Mouse (Mus musculus): ENCODE results near the gene Zfp961. TPM values are rescaled to one million over a fixed set of nuclear protein-coding genes. Genes with fewer than 3 reads are reported as not detected.
A peak's percentile ranks its signal among the peaks of the same experiment; 100 is the strongest.
"Not testable (repeated sequence)": the region's sequence is repeated elsewhere in the genome, so short reads cannot be mapped to it uniquely, and the experiment has no call there.

Gene Zfp961
- total RNA-seq (2021), result 1 to 10 TPM; 2.6 to 4.0 TPM
- long read RNA-seq, experiment 1, partial matches to known transcripts, result 0 of 1 reads
- long read RNA-seq, experiment 1, other reads (novel, unspliced or antisense), result 0 of 1 reads
- long read RNA-seq, experiment 2, partial matches to known transcripts, result 0 of 2 reads
- long read RNA-seq, experiment 2, other reads (novel, unspliced or antisense), result 0 of 2 reads

DNA sequence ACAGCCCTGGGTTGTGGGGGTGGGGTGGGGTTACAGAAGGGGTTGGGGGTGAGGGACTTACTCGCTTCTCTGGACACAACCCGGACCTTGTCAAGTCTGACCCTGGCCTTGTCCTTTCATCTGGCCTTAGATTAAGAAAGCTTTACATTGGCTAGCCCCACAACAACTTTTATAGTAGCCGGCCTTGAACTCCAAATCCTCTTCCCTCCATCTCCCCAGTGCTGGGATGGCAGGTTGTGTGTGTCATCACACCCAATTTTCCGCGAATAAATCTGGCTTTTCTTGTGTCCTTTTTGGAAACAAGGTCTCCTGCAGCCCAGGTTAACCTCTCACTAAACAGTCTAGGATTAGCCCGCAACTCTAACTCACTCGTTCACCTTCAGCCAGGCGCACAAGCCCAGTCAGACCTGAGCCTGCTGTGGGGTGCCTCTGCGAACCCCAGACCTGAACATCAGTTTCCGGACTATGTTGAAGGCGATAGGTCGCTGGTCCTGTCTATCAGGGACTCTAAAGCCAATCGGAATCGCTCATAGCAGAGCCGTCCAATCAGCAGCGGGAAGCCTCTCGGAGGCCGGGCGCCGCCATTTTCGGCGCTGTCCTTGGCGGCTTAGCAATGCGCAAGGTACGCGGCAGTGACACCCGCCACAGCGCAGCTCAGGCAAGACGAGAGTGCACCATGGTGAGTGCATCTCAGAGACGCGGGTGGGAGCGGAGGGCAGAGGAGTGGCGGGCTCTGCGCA lies at the start of gene Zfp961:
TSS of gene Zfp961 (plus strand) at position 557 of the 740 bp plus-strand sequence.
- DNase-seq (ENCODE audit: low spot score), result peak; percentile 98

DNA sequence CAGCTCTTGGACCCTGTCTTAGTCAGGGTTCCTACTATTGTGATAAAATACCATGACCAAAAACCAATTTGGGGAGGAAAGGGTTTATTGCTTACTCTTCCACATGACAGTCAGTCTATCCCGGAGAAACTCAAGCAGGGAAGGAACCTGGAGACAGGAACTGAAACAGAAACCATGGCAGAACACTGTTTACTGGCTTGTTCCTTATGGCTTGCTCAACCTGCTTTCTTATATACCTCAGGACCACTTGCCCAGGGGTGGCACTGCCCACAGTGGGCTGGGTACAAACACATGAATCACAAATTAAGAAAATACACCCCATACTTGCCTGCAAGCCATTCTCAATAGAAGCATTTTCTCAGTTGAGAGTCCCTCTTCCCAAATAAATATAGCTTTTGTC lies 47.8 kb upstream of the Zfp961 start:
- not testable (repeated sequence) for DNase-seq (ENCODE audit: low spot score)

DNA sequence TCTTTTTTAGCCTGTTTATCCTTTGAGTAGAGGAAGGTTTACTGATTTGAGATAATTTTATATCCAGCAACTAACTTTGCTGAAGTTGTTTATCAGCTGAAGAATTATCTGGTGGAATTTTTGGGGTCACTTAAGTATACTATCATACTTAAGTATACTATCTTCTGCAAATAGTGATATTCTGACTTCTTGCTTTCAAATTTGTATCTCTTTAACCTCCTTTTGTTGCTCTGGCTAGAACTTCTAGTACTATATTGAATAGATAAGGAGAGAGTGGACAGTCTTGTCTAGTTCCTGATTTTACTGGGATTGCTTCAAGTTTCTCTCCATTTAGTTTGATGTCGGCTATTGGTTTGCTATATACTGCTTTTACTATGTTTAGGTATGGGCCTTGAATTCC lies 44.0 kb upstream of the Zfp961 start:
- no peak for DNase-seq (ENCODE audit: low spot score)

DNA sequence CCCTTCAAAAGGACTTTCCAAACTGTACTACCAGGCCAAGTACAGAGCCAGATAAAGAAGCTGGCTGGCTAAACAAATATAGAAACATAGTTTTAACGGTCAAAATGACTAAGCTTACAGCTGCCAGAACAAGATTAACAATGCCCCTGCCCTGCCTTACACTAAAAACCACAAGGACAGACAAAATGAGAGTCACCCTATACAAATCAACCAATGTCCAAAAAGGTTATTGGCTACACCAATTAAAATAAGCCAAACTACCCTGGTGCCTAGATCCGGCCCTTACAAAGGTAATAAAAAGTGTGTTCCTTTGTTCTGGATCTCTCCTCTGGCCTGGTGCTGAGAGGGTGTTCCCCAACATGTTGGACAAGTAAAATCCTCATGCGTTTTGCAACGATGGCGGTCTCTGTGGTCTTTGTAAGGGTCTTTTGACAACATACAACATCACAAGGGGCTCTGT lies 43.0 kb upstream of the Zfp961 start:
- DNase-seq (ENCODE audit: low spot score), result no peak

DNA sequence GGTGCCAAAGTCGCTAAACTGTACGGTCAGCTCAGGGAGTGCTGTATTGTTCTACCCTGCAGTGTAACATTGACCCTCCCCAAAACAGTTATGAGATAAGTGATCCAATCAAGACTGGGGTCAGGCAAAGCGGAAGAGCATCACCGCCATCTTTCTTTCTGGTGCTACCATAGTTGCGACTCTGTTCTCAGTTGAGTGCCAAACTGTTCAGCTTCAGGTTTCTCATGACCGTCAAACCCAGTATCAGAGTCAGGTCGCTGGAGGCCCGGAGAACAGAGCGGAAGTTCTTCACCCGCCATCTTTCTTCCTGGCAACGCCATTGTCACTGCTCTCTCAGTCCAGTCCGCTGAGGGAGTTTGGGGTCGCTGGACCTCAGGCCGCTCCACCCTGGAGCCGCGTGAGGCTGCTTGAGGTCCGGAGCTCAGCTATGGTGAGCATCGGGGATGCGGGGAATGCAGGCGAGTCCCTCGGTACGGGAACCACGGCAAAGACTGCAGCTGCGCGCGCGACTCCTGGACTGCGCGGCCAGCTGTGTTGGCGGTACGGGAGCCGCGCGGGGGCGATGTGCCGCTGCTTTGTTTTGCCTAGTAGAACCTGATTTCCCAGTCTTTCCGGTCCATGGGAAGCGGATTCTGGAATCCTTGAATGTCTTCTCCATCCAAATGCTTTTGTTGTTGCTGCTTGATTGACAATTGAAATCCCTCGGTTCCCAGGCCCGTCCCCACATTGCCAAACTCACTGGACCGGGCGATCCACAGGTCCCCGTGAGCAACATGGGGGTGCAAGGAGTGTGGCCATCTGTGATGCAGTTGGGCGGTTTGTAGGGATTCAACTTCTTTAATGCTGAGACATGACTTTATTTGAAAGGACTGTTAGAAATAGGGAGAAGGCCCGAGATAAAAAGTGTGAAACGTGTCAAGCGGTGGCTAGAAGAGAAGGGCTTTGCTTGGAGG lies 42.3 kb upstream of the Zfp961 start, which contains the start of the genes Zfp882 and Zfp617:
TSS of gene Zfp882 (plus strand) at position 300 of the 953 bp plus-strand sequence.
TSS of gene Zfp617 (plus strand) at position 327 of the 953 bp plus-strand sequence.
- DNase-seq (ENCODE audit: low spot score), result peak; percentile 90

DNA sequence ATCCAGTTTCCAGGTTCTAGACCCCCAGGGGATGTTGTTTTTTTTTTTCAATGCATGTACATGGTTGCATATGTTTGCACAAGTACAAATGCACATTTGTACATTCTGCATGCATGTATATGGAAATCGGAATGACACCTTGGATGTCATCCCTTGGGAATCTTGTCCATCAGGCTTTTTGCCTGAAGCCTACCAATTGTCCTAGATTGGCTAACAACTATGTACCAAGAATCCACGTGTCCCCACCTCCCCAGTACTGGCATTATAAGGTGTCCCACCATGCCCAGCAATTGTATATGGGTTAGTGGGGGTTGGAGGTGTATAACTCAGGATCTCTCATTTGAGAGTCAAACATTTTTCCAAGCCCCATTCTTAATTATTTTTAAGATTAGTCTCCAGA lies 38.6 kb upstream of the Zfp961 start:
- no peak for DNase-seq (ENCODE audit: low spot score)

DNA sequence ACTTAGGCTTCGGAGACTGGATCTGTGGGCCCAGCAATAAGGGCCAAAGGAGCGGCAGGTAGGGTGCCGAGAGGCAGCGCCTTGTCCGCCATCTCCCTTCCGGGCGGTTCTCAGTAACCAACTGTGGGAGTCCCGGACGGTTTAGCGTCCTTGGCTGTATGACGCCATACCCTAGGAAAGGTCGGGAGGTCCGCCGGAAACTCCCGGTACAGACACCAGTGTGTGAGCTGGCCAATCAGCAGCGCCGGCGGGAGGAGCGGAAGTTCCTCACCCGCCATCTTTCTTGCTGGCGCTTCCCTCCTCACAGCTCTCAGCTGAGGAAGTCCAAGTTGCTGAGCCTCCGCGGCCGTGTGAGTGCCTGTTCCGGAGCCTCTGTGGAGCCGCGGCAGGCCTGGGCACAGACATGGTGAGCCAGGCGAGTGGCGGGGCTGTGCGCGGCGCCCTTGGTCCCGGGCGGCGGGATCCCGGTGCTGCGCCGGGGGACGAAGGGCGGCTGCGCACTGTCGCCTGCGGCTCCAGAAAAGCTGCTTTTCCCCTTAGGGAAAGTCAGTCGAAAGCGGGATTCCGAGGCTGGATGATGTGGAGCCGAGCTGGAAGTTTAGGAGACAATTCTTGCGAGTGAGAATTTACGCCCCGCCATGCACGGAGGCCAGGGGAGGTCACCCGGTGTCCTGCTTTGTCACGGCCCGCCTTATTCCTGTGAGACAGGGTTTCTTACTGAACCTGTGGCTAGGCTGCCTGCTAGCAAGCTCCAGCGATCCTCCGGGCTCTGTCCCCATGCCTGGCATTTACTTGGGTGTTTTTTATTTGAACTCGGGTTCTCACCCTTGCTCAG lies 28.1 kb upstream of the Zfp961 start:
- DNase-seq (ENCODE audit: low spot score), result peak; percentile 96

DNA sequence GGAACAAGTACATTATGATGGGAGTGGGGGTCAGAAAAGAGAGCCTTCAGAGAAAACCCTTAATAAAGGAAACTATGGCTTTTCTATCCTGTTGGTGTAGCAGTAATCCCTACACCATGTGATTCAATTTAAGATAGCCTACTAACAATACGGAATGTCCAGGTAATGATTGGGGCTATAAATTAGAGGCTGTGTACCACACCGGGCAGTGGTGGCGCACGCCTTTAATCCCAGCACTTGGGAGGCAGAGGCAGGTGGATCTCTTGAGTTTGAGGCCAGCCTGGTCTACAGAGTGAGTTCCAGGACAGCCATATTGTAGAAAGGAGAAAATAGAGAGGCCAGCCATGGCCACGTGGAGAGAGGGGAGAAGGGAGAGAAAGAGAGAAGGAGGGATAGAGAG lies 25.0 kb upstream of the Zfp961 start:
- no peak for DNase-seq (ENCODE audit: low spot score)

DNA sequence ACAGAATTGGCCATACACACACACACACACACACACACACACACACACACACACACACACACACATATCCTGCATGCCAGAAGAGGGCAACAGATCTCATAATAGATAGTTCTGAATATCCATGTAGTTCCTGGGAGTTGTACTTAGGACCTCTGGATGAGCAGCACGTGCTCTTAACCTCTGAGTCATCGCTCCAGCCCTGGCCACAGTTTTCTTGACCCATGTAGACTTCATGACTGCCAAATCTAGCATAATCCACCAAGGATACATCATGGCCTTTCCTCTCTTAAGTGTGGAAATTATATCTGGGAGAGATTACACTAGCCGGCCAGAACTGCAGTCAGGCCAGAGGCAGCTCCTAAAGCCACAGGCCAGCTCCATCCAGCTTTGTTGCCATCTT lies 24.3 kb upstream of the Zfp961 start:
- DNase-seq (ENCODE audit: low spot score), result no peak

DNA sequence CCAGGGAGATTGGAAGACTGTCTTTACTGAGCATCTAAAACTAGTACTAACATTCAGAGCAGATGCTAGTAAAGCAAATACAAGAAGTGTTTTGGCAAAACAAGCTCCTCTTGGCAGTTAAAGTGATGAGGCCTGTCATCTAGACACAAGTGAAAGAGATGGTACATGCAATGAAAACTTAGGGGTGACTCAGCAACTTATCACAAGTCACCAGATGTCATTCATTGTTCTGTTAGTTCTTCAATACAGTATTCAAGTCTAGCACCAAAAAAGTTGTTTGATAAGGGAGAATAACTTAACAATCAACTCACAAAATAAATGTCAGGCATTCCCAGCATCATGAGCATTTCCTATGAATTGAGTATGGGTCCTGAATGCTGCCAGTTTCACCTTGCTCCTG lies 23.1 kb upstream of the Zfp961 start:
- no peak for DNase-seq (ENCODE audit: low spot score)

DNA sequence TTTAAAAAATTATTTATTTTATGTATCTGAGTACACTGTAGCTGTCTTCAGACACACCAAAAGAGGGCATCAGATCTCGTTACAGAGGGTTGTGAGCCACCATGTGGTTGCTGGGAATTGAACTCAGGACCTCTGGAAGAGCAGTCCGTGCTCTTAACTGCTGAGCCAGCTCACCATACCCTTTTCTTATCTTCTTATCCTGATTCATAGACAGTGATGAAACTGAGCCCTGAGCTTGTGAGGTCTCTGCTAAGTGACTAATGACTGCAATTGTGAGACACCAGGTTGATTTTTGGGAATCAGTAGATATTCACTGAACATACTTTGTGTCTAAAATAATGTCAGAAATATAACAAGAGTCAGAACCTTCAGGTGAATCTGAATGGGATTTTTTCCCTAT lies 12.8 kb upstream of the Zfp961 start:
- DNase-seq (ENCODE audit: low spot score), result not testable (repeated sequence)

DNA sequence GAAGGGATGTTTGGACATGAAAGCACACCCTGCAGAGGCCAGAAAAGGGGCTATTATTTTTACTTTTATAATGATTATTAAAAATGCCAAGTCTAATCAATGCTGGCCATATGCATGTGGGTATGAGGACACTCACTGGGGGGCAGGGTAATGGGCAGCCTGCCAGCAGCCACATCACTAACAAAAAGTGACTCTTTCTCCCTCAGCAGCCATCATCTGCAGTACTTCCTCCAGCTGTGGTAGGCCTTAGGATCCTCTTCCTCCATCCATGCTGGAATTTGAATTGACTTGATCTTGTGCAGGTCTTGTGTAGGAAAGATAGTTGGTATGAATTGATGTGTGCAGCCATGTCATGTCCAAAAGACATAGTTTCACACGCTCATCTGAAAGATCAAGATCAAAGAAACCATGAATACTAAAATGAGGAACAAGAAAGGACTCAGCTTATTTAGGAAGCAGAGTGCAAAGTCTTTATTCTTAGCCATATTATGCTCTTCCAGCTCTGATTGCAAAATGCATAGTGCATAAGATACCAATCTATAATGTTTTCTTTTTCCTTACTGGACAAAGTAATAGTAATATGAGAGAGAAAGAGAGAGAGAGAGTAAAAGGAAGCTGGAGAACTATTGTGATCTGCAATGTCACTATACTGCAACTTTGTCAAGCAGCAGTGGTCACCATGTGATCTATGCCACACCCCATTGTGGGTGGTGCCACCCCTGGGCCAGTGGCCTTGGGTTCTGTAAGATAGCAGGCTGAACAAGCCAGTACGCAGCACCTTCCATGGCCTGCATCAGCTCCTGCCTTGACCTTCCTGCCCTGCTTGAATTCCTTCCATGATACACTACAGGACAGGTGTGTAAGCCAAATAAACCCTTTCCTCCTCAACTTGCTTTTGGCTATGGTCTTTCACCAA lies 10.3 kb upstream of the Zfp961 start:
- no peak for DNase-seq (ENCODE audit: low spot score)

DNA sequence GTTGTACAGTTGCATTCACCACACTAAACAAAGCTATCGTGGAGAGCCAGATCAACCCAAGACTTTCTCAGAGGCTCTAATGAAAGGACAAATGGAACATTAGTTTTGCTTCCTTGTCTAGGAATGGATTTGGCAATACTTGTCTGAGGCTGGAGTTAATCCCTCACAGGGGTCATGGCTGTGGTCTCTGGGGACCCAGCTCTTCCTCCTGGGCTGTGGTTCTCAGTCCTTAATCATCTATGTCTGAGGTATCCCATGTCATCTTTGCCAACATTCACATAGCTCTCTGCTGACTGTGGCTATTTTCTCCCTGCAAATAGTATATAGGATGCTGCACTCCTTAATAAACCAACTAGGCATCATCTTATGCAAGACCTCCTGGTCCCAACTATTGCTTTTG lies 9.1 kb upstream of the Zfp961 start:
- no peak for DNase-seq (ENCODE audit: low spot score)

DNA sequence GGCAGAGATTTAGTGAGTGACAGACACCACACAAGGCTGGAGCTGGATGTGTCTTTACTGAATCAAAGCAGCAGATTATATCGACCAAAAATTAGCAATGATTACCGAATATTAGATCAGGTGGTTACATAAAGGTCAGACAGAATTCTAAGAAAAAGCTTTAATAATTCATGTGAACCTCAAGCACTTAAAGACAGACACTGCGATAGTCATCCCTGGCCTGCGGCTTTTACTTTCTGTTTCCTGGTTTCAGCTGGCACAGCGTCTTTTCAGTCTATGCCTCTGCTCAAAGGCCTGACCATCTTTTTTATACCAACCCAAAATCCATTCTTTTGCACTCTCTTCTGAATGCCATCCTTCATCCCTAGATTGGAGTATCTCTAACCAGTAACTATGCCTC lies 2.2 kb upstream of the Zfp961 start:
- DNase-seq (ENCODE audit: low spot score), result no peak

DNA sequence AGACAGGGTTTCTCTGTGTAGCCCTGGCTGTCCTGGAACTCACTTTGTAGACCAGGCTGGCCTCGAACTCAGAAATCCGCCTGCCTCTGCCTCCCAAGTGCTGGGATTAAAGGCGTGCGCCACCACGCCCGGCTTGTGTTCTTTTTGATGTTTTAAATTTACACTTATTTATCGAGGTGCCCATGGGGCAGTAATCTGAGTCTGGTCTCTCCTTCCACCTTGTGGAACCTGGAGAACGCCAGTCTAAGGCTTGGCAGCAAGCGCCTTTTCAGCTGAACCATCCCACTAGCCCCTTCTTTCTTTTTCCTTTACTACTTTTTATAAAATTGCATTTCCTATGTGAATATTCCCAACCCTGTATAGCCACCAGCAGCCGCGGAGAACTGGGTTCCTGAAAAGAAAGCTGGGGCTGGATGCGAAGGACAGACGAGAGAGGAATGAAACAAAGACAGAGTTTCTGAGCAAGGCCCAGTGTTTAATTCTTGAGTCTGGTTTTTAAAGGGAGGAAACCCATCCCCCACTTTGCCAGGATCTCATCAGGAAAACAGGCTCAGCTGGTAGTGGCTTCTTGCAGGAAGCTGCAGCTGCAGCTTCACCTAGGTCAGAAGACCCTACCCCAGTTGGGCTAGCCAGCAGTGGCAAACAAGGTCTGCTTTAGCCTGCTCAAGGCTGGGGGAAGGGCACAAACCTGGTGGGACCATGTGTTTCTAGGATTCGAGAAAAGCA lies 761 bp downstream of the Zfp961 start:
- DNase-seq (ENCODE audit: low spot score), result no peak

DNA sequence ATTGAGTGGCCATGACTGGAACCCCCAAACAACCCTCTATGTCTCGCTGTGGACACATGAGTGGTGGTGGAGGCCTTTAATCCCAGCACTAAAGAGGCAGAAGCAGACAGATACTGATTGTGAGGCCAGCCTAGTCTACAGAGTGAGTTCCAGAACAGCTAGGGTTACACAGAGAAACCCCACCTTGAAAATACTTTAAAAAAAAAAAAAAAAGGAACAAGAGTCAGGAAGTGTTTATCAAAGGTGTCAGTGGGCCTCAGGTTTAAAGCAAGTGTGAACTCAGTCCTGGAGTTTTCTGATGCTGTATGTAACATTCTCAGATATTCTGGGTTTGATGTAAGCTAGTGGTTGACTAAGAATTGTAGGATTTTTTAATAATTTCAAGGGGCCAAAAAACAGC lies 1.7 kb downstream of the Zfp961 start:
- DNase-seq (ENCODE audit: low spot score), result no peak

DNA sequence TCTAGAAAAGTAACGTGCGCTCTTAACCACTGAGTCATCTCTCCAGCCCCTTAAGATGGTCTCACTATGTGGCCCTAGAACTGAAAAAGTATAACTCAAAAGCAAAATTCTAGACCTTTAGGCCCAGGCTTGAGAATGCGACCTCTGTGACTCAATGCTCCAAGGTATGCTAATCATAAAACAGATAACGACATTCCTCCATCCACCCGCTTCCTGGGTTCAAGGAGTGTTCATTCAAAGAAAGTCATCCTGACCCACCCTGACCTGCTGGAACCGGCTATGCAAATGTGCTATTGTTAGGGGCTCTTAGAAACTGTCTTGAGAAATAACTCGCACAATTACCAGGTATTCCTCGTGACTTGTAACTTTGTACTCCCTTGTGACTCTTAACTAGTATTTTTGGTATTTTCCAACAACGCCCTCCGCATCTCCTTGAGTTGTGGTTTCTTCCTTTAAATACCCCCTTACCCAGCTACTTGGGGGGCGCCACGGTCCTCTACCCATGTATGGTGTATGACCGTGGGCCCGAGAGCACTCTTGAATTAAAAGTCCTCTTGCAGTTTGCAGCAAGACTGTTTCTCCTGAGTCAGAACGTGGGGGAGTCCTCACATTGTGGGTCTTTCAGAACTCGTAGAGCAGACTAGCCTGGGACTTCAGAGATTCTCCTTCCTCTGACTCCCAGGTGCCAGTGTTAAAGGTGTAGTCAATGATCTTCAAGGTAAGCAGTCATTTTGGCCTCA lies 2.3 kb downstream of the Zfp961 start:
- DNase-seq (ENCODE audit: low spot score), result not testable (repeated sequence)

DNA sequence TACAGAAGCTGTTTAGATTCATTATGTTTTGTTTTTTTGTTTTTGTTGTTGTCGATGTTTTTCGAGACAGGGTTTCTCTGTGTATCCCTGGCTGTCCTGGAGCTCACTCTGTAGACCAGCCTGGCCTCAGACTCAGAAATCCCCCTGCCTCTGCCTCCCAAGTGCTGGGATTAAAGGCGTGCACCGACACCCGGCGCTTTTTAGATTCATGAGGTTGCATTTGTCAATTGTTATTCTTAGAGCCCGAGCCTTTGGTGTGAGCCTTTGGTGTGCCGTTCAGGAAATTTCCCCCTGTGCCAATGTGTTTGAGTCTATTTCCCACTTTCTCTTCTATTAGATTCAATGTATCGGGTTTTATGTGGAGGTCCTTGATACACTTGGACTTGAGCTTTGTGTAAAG lies 3.8 kb downstream of the Zfp961 start:
- DNase-seq (ENCODE audit: low spot score), result no peak

DNA sequence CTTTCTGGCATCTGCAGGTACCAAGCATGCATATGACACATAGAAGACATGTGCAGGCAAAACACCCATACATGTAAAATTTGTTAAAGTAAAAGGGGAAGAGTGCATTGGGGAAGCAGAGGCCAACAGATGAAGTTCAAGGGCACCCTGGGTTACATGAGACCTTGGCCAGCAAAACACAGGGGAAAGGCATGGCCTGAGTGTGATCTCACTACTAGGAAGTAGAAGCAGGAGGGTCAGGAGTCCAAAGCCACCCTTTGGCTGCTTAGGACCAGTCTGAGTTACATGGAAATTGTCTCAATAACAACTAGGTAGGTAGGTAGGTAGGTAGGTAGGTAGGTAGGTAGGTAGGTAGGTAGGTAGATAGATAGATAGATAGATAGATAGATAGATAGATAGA lies 9.6 kb downstream of the Zfp961 start:
- DNase-seq (ENCODE audit: low spot score), result no peak

All from gastrocnemius, adult 18-20 months (tissue).